Mouse (Mus musculus): Measurements from ENCODE around the gene Glra3. TPM values are rescaled to one million over a fixed set of nuclear protein-coding genes. Genes with fewer than 3 reads are reported as not detected.

The Glra3 gene
- polyA plus RNA-seq, 1 experiment: not detected

DNA sequence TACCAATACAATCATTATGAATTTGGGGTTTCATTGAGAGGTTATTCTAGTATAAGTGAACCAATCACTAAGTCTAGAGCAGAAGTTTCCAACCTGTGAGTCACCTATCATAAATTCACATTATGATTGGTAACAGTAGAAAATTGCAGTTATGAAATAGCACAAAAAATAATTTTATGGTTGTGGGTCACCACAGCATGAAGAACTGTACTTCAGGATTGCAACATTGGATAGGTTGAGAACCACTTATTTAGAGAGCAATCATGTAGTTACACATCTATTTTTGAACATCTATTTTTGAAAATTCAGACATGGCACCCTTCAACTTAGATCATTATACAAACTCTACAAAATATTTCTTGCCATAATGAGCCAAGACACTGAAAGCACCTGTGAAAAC lies 143.4 kb downstream of the Glra3 start:
- Histone ChIP-seq H3K4me1 (ENCODE audit: control insufficient read depth, insufficient read depth, low read length) (no peaks in the 10 kb centered on the region), H3K27ac (ENCODE audit: control insufficient read depth, insufficient read depth, low read depth, low read length, poor library complexity) (no peak overlapping the region), H3K4me3 (replicated peaks; ENCODE audit: control insufficient read depth, low read depth, low read length) (no peak overlapping the region)
- TF ChIP-seq CTCF (IDR thresholded peaks at IDR 0.05; ENCODE audit: control insufficient read depth, insufficient read depth, low read length) (no peak), POLR2A (IDR thresholded peaks at IDR 0.05; ENCODE audit: borderline replicate concordance, control insufficient read depth, low read depth, low read length) (no peak)

DNA sequence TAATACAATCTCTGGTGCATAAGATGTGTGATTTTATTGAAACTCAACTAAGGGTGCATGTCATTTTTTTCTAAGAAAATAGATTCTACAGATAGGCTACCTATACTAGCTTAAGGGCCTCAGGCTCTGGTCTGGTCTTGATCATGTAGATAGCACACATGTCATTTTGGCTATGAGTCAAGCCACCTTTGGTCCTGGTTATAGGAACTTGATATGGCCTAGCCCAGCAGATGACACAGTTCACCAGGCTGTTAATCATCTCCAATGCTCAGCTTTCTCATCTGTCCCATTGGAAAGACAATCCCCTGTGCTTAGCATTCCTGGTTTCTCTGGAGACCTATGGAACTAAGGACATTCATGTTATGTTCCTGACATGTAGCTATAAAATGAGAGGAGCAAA lies 154.1 kb downstream of the Glra3 start:
- no peaks in the 10 kb centered on the region for H3K4me1 ChIP-seq (ENCODE audit: control insufficient read depth, insufficient read depth, low read length)
- no peak for TF ChIP-seq CTCF (IDR thresholded peaks at IDR 0.05; ENCODE audit: control insufficient read depth, insufficient read depth, low read length)
- no peak for TF ChIP-seq POLR2A (IDR thresholded peaks at IDR 0.05; ENCODE audit: borderline replicate concordance, control insufficient read depth, low read depth, low read length)
- H3K4me3 ChIP-seq (replicated peaks; ENCODE audit: control insufficient read depth, low read depth, low read length): no peak overlapping the region
- H3K27ac ChIP-seq (ENCODE audit: control insufficient read depth, insufficient read depth, low read depth, low read length, poor library complexity): no peak overlapping the region

DNA sequence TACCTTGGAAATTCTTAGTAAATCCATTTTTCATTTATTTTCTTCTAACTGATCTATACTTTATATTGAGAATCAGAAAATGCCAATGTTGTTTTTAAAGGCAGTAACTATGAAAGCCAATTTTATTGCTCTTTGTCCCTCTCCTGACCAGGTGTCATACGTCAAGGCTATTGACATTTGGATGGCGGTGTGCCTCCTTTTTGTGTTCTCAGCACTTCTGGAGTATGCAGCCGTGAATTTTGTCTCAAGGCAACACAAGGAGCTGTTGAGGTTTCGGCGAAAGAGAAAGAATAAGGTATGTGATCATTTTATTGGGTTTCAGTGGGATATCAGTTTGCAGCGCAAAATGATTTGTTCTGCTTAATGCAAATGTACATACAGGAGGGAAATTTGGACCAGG lies 170.0 kb downstream of the Glra3 start:
- H3K4me1 ChIP-seq (ENCODE audit: control insufficient read depth, insufficient read depth, low read length): no peaks in the 10 kb centered on the region
- 75% methylated on average over 6 of the region's 6 CpGs for WGBS
- H3K27ac ChIP-seq (ENCODE audit: control insufficient read depth, insufficient read depth, low read depth, low read length, poor library complexity): no peak overlapping the region
- no peak for TF ChIP-seq CTCF (IDR thresholded peaks at IDR 0.05; ENCODE audit: control insufficient read depth, insufficient read depth, low read length)
- no peak for TF ChIP-seq POLR2A (IDR thresholded peaks at IDR 0.05; ENCODE audit: borderline replicate concordance, control insufficient read depth, low read depth, low read length)
- H3K4me3 ChIP-seq (replicated peaks; ENCODE audit: control insufficient read depth, low read depth, low read length): no peak overlapping the region

DNA sequence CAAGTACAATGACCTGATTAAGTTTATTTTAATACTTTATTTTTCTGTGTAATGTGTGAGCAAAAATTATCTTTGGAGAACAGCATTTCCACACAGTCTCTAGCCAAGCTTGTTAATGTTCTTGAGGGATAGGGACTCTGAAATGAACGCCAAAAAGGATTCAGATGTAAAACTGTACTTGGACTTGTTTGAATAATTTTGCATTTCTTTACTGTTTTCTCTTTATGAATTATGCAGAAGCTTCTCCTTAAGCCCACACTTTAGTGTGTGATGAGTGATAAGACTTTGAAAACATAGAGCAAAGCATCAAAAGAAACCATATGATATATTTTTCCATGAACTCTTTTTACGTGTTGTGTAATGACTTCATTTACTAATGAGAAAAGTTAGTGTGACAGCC lies 189.1 kb downstream of the Glra3 start:
- TF ChIP-seq CTCF (IDR thresholded peaks at IDR 0.05; ENCODE audit: control insufficient read depth, insufficient read depth, low read length): no peak
- TF ChIP-seq POLR2A (IDR thresholded peaks at IDR 0.05; ENCODE audit: borderline replicate concordance, control insufficient read depth, low read depth, low read length): no peak
- no peak overlapping the region for H3K4me3 ChIP-seq (replicated peaks; ENCODE audit: control insufficient read depth, low read depth, low read length)
- no peaks in the 10 kb centered on the region for H3K4me1 ChIP-seq (ENCODE audit: control insufficient read depth, insufficient read depth, low read length)
- WGBS: 72% methylated on average over 2 of the region's 2 CpGs
- H3K27ac ChIP-seq (ENCODE audit: control insufficient read depth, insufficient read depth, low read depth, low read length, poor library complexity): no peak overlapping the region

DNA sequence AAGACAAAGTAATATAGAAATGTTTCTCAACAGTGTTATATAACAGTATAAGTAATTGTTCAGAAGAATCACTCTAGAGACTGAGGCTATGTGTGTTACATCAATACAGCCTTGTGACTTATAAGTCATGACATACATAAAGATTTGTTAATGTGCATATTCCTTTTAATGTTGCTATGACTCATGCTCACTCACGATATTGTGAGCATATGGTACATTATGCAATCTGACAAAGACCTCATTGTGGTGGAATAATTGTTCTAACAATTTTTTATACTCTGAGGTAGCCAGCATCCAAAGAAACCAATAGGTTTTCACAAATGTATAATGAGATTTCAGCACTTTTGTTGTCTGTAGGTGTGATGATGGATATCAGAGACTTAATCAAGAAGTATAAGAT lies 210.4 kb downstream of the Glra3 start:
- Histone ChIP-seq H3K4me3 (replicated peaks; ENCODE audit: control insufficient read depth, low read depth, low read length) (no peak overlapping the region), H3K27ac (ENCODE audit: control insufficient read depth, insufficient read depth, low read depth, low read length, poor library complexity) (no peak overlapping the region), H3K4me1 (ENCODE audit: control insufficient read depth, insufficient read depth, low read length) (no peaks in the 10 kb centered on the region)
- TF ChIP-seq CTCF (IDR thresholded peaks at IDR 0.05; ENCODE audit: control insufficient read depth, insufficient read depth, low read length) (no peak), POLR2A (IDR thresholded peaks at IDR 0.05; ENCODE audit: borderline replicate concordance, control insufficient read depth, low read depth, low read length) (no peak)
- WGBS: 63% methylated on average over 1 of the region's 1 CpGs

DNA sequence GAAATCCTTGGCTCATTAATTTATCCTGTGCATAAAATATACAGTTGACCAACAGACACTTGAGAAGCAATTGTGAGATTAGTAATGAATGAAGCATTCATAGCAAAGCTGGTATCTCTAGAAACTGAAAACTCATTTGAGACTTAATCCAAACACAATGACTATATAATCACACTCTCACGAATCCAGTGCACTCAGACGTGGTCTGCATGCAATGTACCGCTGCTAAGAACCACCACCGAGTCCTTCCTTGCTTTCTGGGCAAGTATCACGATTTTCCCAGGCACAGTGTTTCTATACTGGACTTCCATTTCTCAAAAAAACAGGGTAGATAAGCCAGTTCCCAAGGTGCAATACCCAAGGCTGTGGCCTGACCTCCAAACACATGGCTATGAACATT lies 211.3 kb downstream of the Glra3 start:
- no peak overlapping the region for H3K4me3 ChIP-seq (replicated peaks; ENCODE audit: control insufficient read depth, low read depth, low read length)
- H3K27ac ChIP-seq (ENCODE audit: control insufficient read depth, insufficient read depth, low read depth, low read length, poor library complexity): no peak overlapping the region
- H3K4me1 ChIP-seq (ENCODE audit: control insufficient read depth, insufficient read depth, low read length): no peaks in the 10 kb centered on the region
- 69% methylated on average over 5 of the region's 5 CpGs for WGBS
- TF ChIP-seq POLR2A (IDR thresholded peaks at IDR 0.05; ENCODE audit: borderline replicate concordance, control insufficient read depth, low read depth, low read length): no peak
- TF ChIP-seq CTCF (IDR thresholded peaks at IDR 0.05; ENCODE audit: control insufficient read depth, insufficient read depth, low read length): no peak

DNA sequence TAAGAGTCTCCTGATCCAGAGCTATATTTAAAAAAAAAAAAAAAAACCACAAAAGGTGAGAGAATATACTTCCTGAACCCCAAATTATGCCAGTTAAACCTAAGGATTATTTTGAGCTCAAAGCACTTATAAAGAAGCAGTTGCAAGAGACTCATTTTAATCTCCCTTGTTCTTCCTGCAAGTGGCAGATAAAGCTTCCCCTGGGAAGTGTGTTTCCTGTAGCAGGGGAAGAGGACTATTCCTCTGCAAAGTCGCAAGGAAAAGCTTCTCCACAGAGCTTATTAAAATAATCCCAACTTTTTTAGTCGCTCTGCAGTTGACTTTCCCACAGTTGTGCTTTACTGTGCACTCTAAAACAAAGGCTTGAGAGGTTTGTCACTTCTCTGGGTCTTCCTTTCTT lies 218.7 kb downstream of the Glra3 start:
- 14% methylated on average over 2 of the region's 2 CpGs for WGBS
- no peak overlapping the region for H3K27ac ChIP-seq (ENCODE audit: control insufficient read depth, insufficient read depth, low read depth, low read length, poor library complexity)
- no peaks in the 10 kb centered on the region for H3K4me1 ChIP-seq (ENCODE audit: control insufficient read depth, insufficient read depth, low read length)
- TF ChIP-seq CTCF (IDR thresholded peaks at IDR 0.05; ENCODE audit: control insufficient read depth, insufficient read depth, low read length): no peak
- no peak for TF ChIP-seq POLR2A (IDR thresholded peaks at IDR 0.05; ENCODE audit: borderline replicate concordance, control insufficient read depth, low read depth, low read length)
- H3K4me3 ChIP-seq (replicated peaks; ENCODE audit: control insufficient read depth, low read depth, low read length): no peak overlapping the region

Other genes starting within 250 kb of the Glra3 start
- gene Adam29, start 33.5 kb upstream of the Glra3 start, polyA plus RNA-seq (2011; ENCODE audit: insufficient read depth, insufficient read length, low replicate concordance, missing spikeins): not detected in 2 replicates

All from bone marrow, adult 2 months (tissue).